Mouse (Mus musculus) lung, embryonic 16.5 days (tissue): ENCODE data around the gene Tcp10a. TPM values are rescaled to one million over a fixed set of nuclear protein-coding genes. Genes with fewer than 3 reads are reported as not detected.
A peak's percentile ranks its signal among the peaks of the same experiment; 100 is the strongest.
"Not testable (repeated sequence)": the region's sequence is repeated elsewhere in the genome, so short reads cannot be mapped to it uniquely, and the experiment has no call there.

Experiments used
- ATAC-seq: fragments of 200-750 bp; cut with Nextera tagmentation; 2 replicates; pipeline ENCODE4 v1.8.0; 2017; ENCODE audit warnings: low read depth, mild to moderate bottlenecking, moderate library complexity
- H3K27ac ChIP-seq: fragments of 300-500 bp; sonication (generic); 2 replicates; pipeline ENCODE4 v1.5.1; 2014; ENCODE audit warnings: mild to moderate bottlenecking, control low read depth, low read length
- H3K27me3 ChIP-seq: fragments of 300-500 bp; sonication (generic); 2 replicates; pipeline ENCODE4 v1.6.1; 2014; ENCODE audit warnings: low read depth, low read length, mixed read lengths; ENCODE audit not compliant: control insufficient read depth, insufficient read depth
- H3K36me3 ChIP-seq: fragments of 300-500 bp; sonication (generic); 2 replicates; pipeline ENCODE4 v1.6.1; 2014; ENCODE audit warnings: low read length; ENCODE audit not compliant: control insufficient read depth, insufficient read depth
- H3K4me1 ChIP-seq: fragments of 300-500 bp; sonication (generic); replicated peaks from 2 replicates; pipeline ENCODE4 v1.6.1; 2014; ENCODE audit warnings: low read length, mixed read lengths; ENCODE audit not compliant: control insufficient read depth, insufficient read depth
- H3K4me2 ChIP-seq: fragments of 300-500 bp; sonication (generic); 2 replicates; pipeline ENCODE4 v1.6.1; 2014; ENCODE audit warnings: low read depth, low read length, control low read depth
- H3K4me3 ChIP-seq: fragments of 300-500 bp; sonication (generic); 2 replicates; pipeline ENCODE4 v1.5.1; 2014; ENCODE audit warnings: mild to moderate bottlenecking, low read length, control low read depth
- H3K9ac ChIP-seq: fragments of 300-500 bp; sonication (generic); 2 replicates; pipeline ENCODE4 v1.6.1; 2014; ENCODE audit warnings: low read length, control low read depth
- H3K9me3 ChIP-seq: fragments of 300-500 bp; sonication (generic); 2 replicates; pipeline ENCODE4 v1.6.1; 2016; ENCODE audit warnings: low read length; ENCODE audit not compliant: control insufficient read depth
- WGBS: fragments of 180-500 bp; shearing (Covaris S2); extraction: QIAGEN DNeasy Blood & Tissue Kit; methylation state at CpG from one replicate; pipeline ENCODE4 v1.1.7; 2014; 5-methylcytosine and 5-hydroxymethylcytosine counted together
- polyA plus RNA-seq: library from polyadenylated mRNA; unstranded; fragments of >200 nt; fragmentation: Nextera tagmentation; extraction: Ambion mirVana; gene quantifications from 2 replicates; pipeline ENCODE4 v1.2.1, GENCODE M21; 2015

The Tcp10a gene
- polyA plus RNA-seq, 1 experiment from 2014 or later: not detected

DNA sequence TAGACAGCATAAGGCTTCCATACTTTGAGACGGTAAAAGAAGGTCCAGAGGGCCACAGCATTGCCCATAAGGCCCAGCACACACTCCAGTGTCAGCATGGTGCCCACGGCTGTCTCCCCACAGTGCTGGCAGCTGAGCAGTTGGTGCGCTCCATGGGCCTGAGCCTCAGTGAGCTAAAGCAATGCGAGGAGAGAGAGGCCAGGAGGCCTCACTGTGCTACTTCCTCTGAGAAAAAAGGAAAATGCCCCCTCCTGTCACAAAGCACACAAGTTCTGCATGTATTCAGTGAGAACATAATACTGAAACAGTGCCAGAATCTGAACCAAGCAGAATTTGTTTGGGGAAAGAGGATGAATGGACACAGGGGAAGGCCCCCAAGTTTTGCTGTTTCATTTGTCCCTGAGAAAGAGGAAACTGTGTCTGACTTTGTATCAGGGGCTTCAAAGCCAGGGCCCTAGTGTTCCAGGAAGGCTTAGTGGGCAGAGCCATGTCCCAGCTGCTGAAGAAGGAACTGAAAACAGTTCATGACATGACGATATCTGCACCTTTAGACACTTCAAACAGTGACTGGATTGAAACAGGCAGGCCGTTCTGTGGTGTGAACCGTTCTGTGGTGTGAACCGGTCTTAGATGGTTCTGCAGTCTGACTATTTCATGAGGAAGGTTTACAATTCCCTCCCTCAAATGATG lies 8.6 kb upstream of the Tcp10a start:
- H3K4me2 ChIP-seq, ATAC-seq, H3K27ac ChIP-seq, H3K4me1 ChIP-seq, H3K4me3 ChIP-seq, H3K9me3 ChIP-seq, H3K27me3 ChIP-seq, H3K9ac ChIP-seq, H3K36me3 ChIP-seq: not testable (repeated sequence)
- WGBS: 73% methylated on average over 5 of the region's 8 CpGs

DNA sequence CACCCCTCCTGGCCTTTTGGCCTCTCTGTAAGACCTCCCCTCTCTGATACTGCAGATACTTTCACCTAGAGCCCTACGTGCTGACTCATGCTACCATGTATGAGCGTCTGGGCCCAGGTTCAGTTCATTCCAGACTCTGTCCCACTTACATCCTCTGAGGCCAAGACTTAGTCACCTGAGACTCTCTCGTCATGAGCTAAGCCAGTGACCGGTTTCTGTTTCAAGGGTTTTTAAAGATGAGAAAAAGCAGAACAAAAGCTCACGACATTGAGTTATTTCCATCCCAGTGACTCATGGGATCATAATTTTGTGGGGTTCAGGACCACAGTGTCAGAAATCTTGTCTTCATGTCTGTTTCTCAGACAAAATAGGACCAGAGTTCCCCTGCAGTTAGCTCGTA lies 4.7 kb upstream of the Tcp10a start:
- H3K4me3 ChIP-seq, H3K27ac ChIP-seq, H3K9ac ChIP-seq, H3K27me3 ChIP-seq, H3K4me2 ChIP-seq, H3K36me3 ChIP-seq, H3K4me1 ChIP-seq, ATAC-seq, H3K9me3 ChIP-seq: not testable (repeated sequence)
- WGBS: 83% methylated on average over 6 of the region's 6 CpGs

DNA sequence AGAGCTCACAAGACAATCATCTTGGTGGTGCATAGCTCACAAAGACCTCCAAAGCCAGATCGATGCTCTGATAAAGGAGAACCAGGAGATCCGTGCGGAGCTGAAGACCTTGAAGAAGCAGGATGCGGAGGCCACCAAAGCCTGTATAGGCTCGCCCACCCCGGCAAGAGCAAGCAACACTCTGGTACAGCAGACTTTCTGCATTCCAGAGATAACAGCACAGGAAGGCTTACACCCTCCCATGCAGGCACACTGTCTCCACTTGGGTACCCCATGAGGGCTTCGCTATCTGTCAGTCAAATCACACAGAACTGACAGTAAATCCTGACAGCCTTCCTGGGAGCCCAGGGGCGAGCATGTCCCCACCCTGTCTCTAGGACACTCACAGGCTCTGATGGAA lies 2.0 kb downstream of the Tcp10a start:
- H3K9me3 ChIP-seq, H3K36me3 ChIP-seq, H3K27me3 ChIP-seq, H3K4me3 ChIP-seq, ATAC-seq, H3K9ac ChIP-seq, H3K4me2 ChIP-seq, H3K4me1 ChIP-seq, H3K27ac ChIP-seq: not testable (repeated sequence)
- WGBS: 40% methylated on average over 4 of the region's 8 CpGs

DNA sequence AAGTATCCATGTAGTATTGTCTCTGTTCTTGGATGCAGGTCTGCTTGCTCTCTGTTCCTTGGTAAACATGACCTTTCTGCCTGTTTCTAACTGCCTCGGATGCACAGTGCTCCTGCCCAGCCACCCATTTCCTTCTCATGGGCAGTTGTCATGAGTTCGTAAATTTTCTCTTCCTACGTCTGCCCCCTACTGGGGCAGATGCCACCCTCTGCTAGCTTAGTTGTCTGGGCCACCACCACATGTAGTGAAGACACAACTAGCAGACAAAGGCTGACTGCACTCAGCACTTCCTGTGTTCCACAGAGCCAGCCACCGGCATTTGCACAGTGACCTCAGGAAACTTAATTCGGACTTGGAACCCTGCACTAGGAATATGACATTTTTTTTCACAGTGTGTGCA lies 8.3 kb downstream of the Tcp10a start:
- H3K9ac ChIP-seq, H3K4me3 ChIP-seq, H3K27me3 ChIP-seq, H3K4me2 ChIP-seq, H3K27ac ChIP-seq, H3K36me3 ChIP-seq, ATAC-seq, H3K9me3 ChIP-seq, H3K4me1 ChIP-seq: not testable (repeated sequence)
- WGBS: 62% methylated on average over 3 of the region's 5 CpGs

DNA sequence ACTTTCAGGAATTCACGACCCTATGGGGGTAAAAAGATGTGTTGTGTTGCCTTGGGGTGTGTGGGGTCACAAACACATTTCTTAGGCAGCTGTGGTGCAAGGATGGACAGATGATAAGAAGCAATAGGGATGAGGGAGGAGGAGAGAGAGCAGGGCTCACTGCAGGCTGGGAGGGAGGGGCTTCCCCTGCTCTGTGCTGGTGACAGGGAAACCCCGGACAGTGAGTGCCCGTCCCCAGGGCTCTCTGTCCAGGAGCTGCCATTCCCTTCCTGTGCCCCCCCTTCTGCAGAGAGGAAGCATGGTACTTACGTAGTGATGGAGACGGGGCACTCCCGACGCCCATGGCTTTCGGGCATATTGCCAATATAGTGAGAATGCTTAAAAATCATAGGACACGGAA lies 12.9 kb downstream of the Tcp10a start:
- ATAC-seq: peak; percentile 45; the same call in 1 of the 2 replicates
- not testable (repeated sequence) for H3K27ac ChIP-seq, H3K27me3 ChIP-seq, H3K9me3 ChIP-seq, H3K4me3 ChIP-seq, H3K4me1 ChIP-seq, H3K4me2 ChIP-seq, H3K36me3 ChIP-seq, H3K9ac ChIP-seq
- WGBS: 43% methylated on average over 7 of the region's 9 CpGs

DNA sequence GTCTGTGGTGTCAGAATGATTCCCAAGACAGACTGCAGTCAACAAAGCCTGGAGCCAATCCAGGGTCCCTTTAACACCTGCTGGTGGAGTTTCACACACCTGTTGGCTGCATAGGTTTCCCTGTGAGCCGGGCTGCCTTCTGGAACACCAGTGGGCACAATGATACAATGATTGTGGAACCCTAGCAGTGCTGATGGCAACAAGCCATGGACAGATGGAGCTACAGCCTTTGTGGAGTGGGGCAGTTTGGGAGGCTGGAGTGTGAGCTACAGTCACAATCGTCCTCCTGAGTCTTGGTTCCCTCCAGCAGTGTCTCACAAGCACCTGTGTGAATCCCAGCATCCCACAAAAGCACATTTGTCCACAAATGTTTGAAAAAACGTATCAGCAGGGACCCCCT lies 24.3 kb downstream of the Tcp10a start:
- H3K4me1 ChIP-seq, ATAC-seq, H3K9ac ChIP-seq, H3K9me3 ChIP-seq, H3K4me2 ChIP-seq, H3K4me3 ChIP-seq, H3K36me3 ChIP-seq, H3K27me3 ChIP-seq, H3K27ac ChIP-seq: not testable (repeated sequence)
- 76% methylated on average over 1 of the region's 3 CpGs for WGBS

DNA sequence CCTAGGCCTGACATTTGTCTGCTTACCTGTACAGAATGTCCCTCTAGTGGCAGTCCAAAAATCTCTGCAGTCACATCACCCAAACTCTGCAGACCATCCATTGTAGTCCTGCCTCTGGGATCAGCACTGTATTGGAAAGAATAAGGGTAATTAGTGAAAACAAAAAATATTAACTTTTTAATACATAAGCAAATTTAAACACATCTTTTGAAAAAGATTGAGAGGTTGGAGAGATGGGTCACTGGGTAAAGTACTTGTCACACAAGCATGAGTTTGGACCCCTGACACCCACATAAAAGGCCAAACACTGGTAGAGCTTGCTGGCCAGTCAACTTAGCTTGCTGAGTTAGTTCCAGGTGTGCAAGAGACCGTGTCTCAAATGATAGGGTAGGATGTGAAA lies 28.1 kb downstream of the Tcp10a start, which contains the start of gene Ttll2:
TSS of gene Ttll2 (minus strand) at position 101 of the 400 bp plus-strand sequence.
- not testable (repeated sequence) for H3K9me3 ChIP-seq, H3K4me3 ChIP-seq, H3K4me2 ChIP-seq, ATAC-seq, H3K27me3 ChIP-seq, H3K27ac ChIP-seq, H3K36me3 ChIP-seq, H3K4me1 ChIP-seq, H3K9ac ChIP-seq
- WGBS: 100% methylated on average over 1 of the region's 1 CpGs

DNA sequence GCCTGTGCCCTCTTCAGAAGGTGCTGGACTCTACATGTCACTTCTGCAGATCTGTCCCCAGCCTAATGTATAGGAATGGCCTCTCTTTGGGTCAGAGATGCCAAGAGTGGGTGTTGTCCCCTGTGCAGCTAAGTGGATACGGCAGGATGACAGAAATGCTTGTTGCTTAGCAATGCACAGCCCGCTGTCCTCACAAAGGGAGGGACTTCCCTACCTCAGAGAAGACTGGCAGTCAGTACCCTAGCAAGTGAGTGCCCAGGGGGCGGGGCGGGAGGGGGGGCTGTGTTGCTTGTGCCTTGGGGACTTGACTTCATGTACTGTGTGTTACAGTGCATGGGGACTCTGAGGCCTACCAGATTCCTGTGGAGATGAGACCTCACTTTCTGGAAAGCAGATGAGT lies 35.4 kb downstream of the Tcp10a start:
- H3K9ac ChIP-seq, ATAC-seq, H3K27ac ChIP-seq, H3K9me3 ChIP-seq, H3K36me3 ChIP-seq, H3K4me1 ChIP-seq, H3K4me3 ChIP-seq, H3K4me2 ChIP-seq, H3K27me3 ChIP-seq: not testable (repeated sequence)
- 81% methylated on average over 4 of the region's 4 CpGs for WGBS

DNA sequence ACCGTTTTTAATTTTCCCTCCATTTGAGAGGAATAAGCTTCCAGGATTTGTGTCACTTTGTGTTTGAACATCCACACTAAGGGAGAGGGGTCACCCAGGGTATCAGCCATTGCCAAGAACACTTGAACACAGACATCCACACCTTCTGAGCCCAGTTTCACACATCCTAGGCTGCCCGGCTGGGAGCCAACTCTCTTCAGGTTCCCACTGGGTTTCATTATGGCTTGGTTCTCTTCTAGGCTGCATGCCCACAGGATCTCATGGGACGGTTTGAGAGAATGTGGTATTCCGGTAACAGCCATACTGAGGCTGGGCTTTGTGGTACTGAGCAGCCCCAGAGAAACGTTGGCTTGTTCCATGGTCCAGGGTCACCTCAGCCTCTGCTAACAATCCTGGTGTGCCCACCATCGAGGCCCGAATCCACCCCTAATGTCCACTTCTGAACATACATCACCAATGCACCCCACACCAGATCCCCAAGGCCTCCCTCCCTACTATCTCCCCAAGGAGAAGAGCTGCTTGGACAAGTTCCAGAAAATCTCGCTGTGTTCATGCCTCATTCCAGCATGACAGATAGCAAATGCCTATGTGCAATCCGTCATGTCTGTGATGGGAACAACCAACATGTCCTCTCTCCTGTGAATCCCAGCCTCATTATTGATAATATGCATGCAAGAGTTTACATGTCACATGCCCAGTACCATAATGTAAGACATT lies 36.5 kb downstream of the Tcp10a start:
- H3K9me3 ChIP-seq, ATAC-seq, H3K27ac ChIP-seq, H3K36me3 ChIP-seq, H3K27me3 ChIP-seq, H3K4me3 ChIP-seq, H3K4me2 ChIP-seq, H3K9ac ChIP-seq, H3K4me1 ChIP-seq: not testable (repeated sequence)
- WGBS: 74% methylated on average over 9 of the region's 9 CpGs
